Mouse (Mus musculus) liver, postnatal 0 days (tissue): ENCODE measurements around the gene Agap1.

Source experiments
- CTCF ChIP-seq: sonication (generic); IDR thresholded peaks from 2 replicates; pipeline ENCODE4 v1.5.1; 2016; ENCODE audit warnings: antibody characterized with exemption, low read depth
- EP300 ChIP-seq: IDR thresholded peaks from 2 replicates; pipeline ENCODE4 v1.6.1; 2016; ENCODE audit warnings: antibody characterized with exemption, low read depth, mild to moderate bottlenecking

- TF ChIP-seq CTCF (no peak), EP300 (no peak)
Measured at GRCm38 (mm10) chr1:89617336-89617735, 162.7 kb downstream of the Agap1 start.
